Mouse (Mus musculus) lung, embryonic 14.5 days (tissue): ENCODE results near the gene Hist2h2ac. TPM values are rescaled to one million over a fixed set of nuclear protein-coding genes. Genes with fewer than 3 reads are reported as not detected.

Source experiments
- ATAC-seq: fragments of 200-750 bp; cut with Nextera tagmentation; 2 replicates; pipeline ENCODE4 v1.8.0; 2017; ENCODE audit warnings: mild to moderate bottlenecking, moderate TSS enrichment, moderate library complexity; ENCODE audit not compliant: insufficient read depth
- DNase-seq: peaks from one replicate; pipeline ENCODE4 v3.0.0-alpha.2; 2015
- H3K27ac ChIP-seq: fragments of 300-500 bp; sonication (generic); 2 replicates; pipeline ENCODE4 v1.5.1; 2014; ENCODE audit warnings: low read depth, mild to moderate bottlenecking, moderate library complexity
- H3K27me3 ChIP-seq: fragments of 300-500 bp; sonication (generic); 2 replicates; pipeline ENCODE4 v1.6.1; 2014; ENCODE audit warnings: low read length, control low read depth; ENCODE audit not compliant: insufficient read depth
- H3K36me3 ChIP-seq: fragments of 300-500 bp; sonication (generic); 2 replicates; pipeline ENCODE4 v1.6.1; 2014; ENCODE audit warnings: control low read depth; ENCODE audit not compliant: insufficient read depth
- H3K4me1 ChIP-seq: fragments of 300-500 bp; sonication (generic); 2 replicates; pipeline ENCODE4 v1.6.1; 2014; ENCODE audit warnings: antibody characterized with exemption, control low read depth; ENCODE audit not compliant: insufficient read depth
- H3K4me2 ChIP-seq: fragments of 300-500 bp; sonication (generic); 2 replicates; pipeline ENCODE4 v1.6.1; 2014; ENCODE audit warnings: mild to moderate bottlenecking
- H3K4me3 ChIP-seq: fragments of 300-500 bp; sonication (generic); 2 replicates; pipeline ENCODE4 v1.5.1; 2014; ENCODE audit warnings: low read depth, low read length
- H3K9ac ChIP-seq: fragments of 300-500 bp; sonication (generic); 2 replicates; pipeline ENCODE4 v1.6.1; 2014
- H3K9me3 ChIP-seq: fragments of 300-500 bp; sonication (generic); 2 replicates; pipeline ENCODE4 v1.6.1; 2016; ENCODE audit warnings: low read depth, low read length, control low read depth
- CTCF ChIP-seq: IDR thresholded peaks from 2 replicates; pipeline ENCODE4 v1.5.1; 2016; ENCODE audit warnings: antibody characterized with exemption, low read depth
- WGBS: fragments of 180-500 bp; shearing (Covaris S2); extraction: QIAGEN DNeasy Blood & Tissue Kit; methylation state at CpG from one replicate; pipeline ENCODE4 v1.1.7; 2014; 5-methylcytosine and 5-hydroxymethylcytosine counted together
- polyA plus RNA-seq: library from polyadenylated mRNA; unstranded; fragments of >200 nt; fragmentation: Nextera tagmentation; extraction: Ambion mirVana; gene quantifications from 2 replicates; pipeline ENCODE4 v1.2.1, GENCODE M21; 2014

Gene Hist2h2ac
- polyA plus RNA-seq, 1 experiment from 2014 or later: 10.8 TPM

GRCm38 (mm10) chr3:96235836-96236235 is 15.2 kb upstream of the Hist2h2ac start:
- H3K4me2 ChIP-seq: no peak overlapping the region
- no peaks in the 10 kb centered on the region for H3K36me3 ChIP-seq
- 21% methylated on average over 3 of the region's 3 CpGs for WGBS
- H3K9me3 ChIP-seq: no peaks in the 10 kb centered on the region
- H3K4me3 ChIP-seq: no peak overlapping the region
- no peaks in the 10 kb centered on the region for H3K27me3 ChIP-seq
- no peak for TF ChIP-seq CTCF
- no peak overlapping the region for H3K9ac ChIP-seq
- no peak overlapping the region for H3K27ac ChIP-seq
- ATAC-seq (no peak), DNase-seq (no peak)
- 0 out of 2 replicates have a peak, but pooled peaks cover 2% of the 10 kb centered on the region for H3K4me1 ChIP-seq

- Histone ChIP-seq H3K27ac (no peak overlapping the region), H3K4me2 (no peak overlapping the region), H3K9ac (no peak overlapping the region), H3K9me3 (no peaks in the 10 kb centered on the region), H3K4me3 (no peak overlapping the region), H3K4me1 (0 out of 2 replicates have a peak, but pooled peaks cover 2% of the 10 kb centered on the region), H3K27me3 (no peaks in the 10 kb centered on the region), H3K36me3 (no peaks in the 10 kb centered on the region)
- no peak for TF ChIP-seq CTCF
- ATAC-seq (no peak), DNase-seq (no peak)
- WGBS: 94% methylated on average over 2 of the region's 2 CpGs
These were observed 14.2 kb upstream of the Hist2h2ac start for GRCm38 (mm10) chr3:96234914-96235313.

GRCm38 (mm10) chr3:96231758-96232120 is 11.1 kb upstream of the Hist2h2ac start:
- no peak for TF ChIP-seq CTCF
- Histone ChIP-seq H3K4me1 (0 out of 2 replicates have a peak, but pooled peaks cover 3% of the 10 kb centered on the region), H3K4me3 (no peak overlapping the region), H3K4me2 (no peak overlapping the region), H3K27ac (no peak overlapping the region), H3K9ac (no peak overlapping the region), H3K27me3 (no peaks in the 10 kb centered on the region), H3K36me3 (no peaks in the 10 kb centered on the region), H3K9me3 (no peaks in the 10 kb centered on the region)
- WGBS: 36% methylated on average over 2 of the region's 2 CpGs
- ATAC-seq (no peak), DNase-seq (no peak)

GRCm38 (mm10) chr3:96230910-96231757 is 10.5 kb upstream of the Hist2h2ac start:
- Histone ChIP-seq H3K9me3 (no peaks in the 10 kb centered on the region), H3K27ac (no peak overlapping the region), H3K4me3 (no peak overlapping the region), H3K36me3 (no peaks in the 10 kb centered on the region), H3K27me3 (no peaks in the 10 kb centered on the region), H3K4me1 (0 out of 2 replicates have a peak, but pooled peaks cover 5% of the 10 kb centered on the region), H3K9ac (no peak overlapping the region), H3K4me2 (no peak overlapping the region)
- ATAC-seq (no peak), DNase-seq (no peak)
- 68% methylated on average over 4 of the region's 4 CpGs for WGBS
- TF ChIP-seq CTCF: no peak

GRCm38 (mm10) chr3:96230404-96230803 is 9.7 kb upstream of the Hist2h2ac start:
- DNase-seq: no peak
- no peak for TF ChIP-seq CTCF
- Histone ChIP-seq H3K4me1 (0 out of 2 replicates have a peak, but pooled peaks cover 5% of the 10 kb centered on the region), H3K27ac (no peak overlapping the region), H3K4me2 (no peak overlapping the region), H3K27me3 (no peaks in the 10 kb centered on the region), H3K4me3 (no peak overlapping the region), H3K9ac (no peak overlapping the region), H3K9me3 (no peaks in the 10 kb centered on the region), H3K36me3 (no peaks in the 10 kb centered on the region)
- no peak for ATAC-seq
- 59% methylated on average over 2 of the region's 2 CpGs for WGBS

- no peak for TF ChIP-seq CTCF
- no peak overlapping the region for H3K9ac ChIP-seq
These were observed 8.1 kb upstream of the Hist2h2ac start for GRCm38 (mm10) chr3:96228828-96229227.

More at GRCm38 (mm10) chr3:96228828-96229227, 8.1 kb upstream of the Hist2h2ac start:
- ATAC-seq (no peak), DNase-seq (no peak)
- Histone ChIP-seq H3K4me2 (no peak overlapping the region), H3K4me1 (0 out of 2 replicates have a peak, but pooled peaks cover 5% of the 10 kb centered on the region), H3K9me3 (no peaks in the 10 kb centered on the region), H3K27me3 (no peaks in the 10 kb centered on the region), H3K36me3 (no peaks in the 10 kb centered on the region), H3K27ac (no peak overlapping the region), H3K4me3 (no peak overlapping the region)
- 48% methylated on average over 2 of the region's 2 CpGs for WGBS
